In the genomic region with DNA sequence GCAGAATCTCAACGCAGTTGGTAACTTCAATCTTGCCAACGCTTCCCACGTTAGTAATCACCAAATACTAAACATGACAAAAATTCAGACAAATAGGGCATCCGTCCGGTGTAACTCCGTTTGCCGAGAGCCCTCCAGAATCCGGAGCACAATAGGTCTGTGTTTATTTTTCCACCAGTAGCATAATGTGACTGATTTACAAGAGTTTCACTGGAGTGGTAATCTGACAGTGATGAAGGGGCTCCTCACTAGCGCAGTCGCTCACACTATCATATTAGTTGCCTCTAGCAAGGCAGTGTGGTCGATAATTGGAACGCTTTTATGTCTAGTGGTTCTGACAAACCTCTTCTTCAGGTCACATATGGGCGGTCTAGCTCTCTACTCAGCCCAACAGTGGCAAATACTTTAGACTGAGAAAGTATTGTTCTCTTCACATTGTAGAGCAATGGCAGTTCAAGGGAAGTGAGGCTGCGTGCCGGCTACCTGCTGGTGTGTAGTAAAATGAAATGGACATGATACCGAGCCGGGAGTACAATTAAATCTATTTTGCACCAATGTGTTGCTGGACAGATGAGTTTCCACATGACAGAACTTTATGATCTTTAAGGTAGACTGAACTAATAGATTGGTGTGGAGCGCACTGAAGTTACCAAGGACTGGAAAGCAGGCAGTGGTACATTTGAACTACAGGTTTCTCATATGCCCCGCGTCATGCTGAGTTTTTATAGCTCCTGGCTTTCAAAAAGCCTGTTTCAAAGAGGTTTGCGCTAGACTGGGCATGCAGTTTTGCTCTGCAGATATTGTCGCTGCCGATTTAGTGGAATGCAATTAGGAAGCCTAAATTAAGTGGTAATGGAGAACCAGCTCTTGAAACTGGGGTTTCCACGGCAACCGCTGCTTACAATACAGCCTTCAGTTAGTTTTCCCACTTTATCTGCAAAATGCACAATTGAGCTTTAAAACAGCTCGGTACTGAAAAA, we compare ENCODE assay signal across 8 mouse cellular contexts.
DNase-seq lines count a peak whose midpoint lies in the region; ATAC-seq lines count a peak whose summit lies in the region.

No protein-coding gene starts in this region.

- peak; percentile 61 for ATAC-seq in hindbrain, embryonic 11.5 days (ENCODE audit: low FRiP score)
- peak; percentile 66 for ATAC-seq in neural tube, embryonic 13.5 days (ENCODE audit: low read depth)
- ATAC-seq in inflammation-experienced regulatory T-cells, adult 6 months: no peak

- no peak overlapping the region for H3K4me3 ChIP-seq in hindbrain, embryonic 11.5 days (ENCODE audit: low read depth, low read length)
- H3K4me3 ChIP-seq in neural tube, embryonic 13.5 days: peak overlapping the region; percentile 22

- peak overlapping the region; percentile 24 for H3K4me2 ChIP-seq in hindbrain, embryonic 11.5 days (replicated peaks; ENCODE audit: low read depth, low read length)
- H3K4me2 ChIP-seq in neural tube, embryonic 13.5 days: peak overlapping the region; percentile 55

- H3K9ac ChIP-seq in hindbrain, embryonic 11.5 days (ENCODE audit: low read depth, low read length): no peak overlapping the region
- 0 out of 2 replicates have a peak overlapping the region, but pooled peaks have one; percentile 50 for H3K9ac ChIP-seq in neural tube, embryonic 13.5 days

- H3K27ac ChIP-seq in hindbrain, embryonic 11.5 days (ENCODE audit: low read depth, low read length): peak overlapping the region; percentile 14; the same call in 1 of the 2 replicates
- H3K27ac ChIP-seq in neural tube, embryonic 13.5 days (replicated peaks): peak overlapping the region; percentile 70

- no peaks in the 10 kb centered on the region for H3K27me3 ChIP-seq in hindbrain, embryonic 11.5 days (ENCODE audit: control insufficient read depth, insufficient read depth, low read length)
- peaks cover 17% of the 10 kb centered on the region for H3K27me3 ChIP-seq in neural tube, embryonic 13.5 days

- WGBS in hindbrain, embryonic 11.5 days: 46% methylated on average over 26 of the region's 26 CpGs
- 13% methylated on average over 26 of the region's 26 CpGs for WGBS in neural tube, embryonic 13.5 days

- no peaks in the 10 kb centered on the region for H3K36me3 ChIP-seq in hindbrain, embryonic 11.5 days (ENCODE audit: control insufficient read depth, insufficient read depth, low read length)
- no peaks in the 10 kb centered on the region for H3K36me3 ChIP-seq in neural tube, embryonic 13.5 days

- intact Hi-C loops in heart, postnatal 14 days (cut with DNase I): no loop called here

- H3K9me3 ChIP-seq in hindbrain, embryonic 11.5 days (ENCODE audit: control insufficient read depth, low read length): no peaks in the 10 kb centered on the region
- H3K9me3 ChIP-seq in neural tube, embryonic 13.5 days: no peaks in the 10 kb centered on the region

- peaks cover 6% of the 10 kb centered on the region for H3K4me1 ChIP-seq in hindbrain, embryonic 11.5 days (replicated peaks; ENCODE audit: control insufficient read depth, insufficient read depth, low read length)
- peaks cover 41% of the 10 kb centered on the region for H3K4me1 ChIP-seq in neural tube, embryonic 13.5 days (replicated peaks)

- DNase-seq in kidney, adult 18-20 months: peak; percentile 8
- DNase-seq in kidney, adult 11 months: no peak
- peak; percentile 58 for DNase-seq in hindbrain, embryonic 11.5 days (ENCODE audit: low spot score)
- peak; percentile 52 to 61 for DNase-seq in layer of hippocampus, postnatal 36 days
- no peak for DNase-seq in cerebellum, adult 11 months
- no peak for DNase-seq in heart, postnatal 14 days

Comparison
In these comparisons a context has a peak if more than half of its experiments do, and no peak if none do; other contexts are left out.
1. DNase-seq: peak in kidney, adult 18-20 months (single experiment), hindbrain, embryonic 11.5 days (single experiment) and layer of hippocampus, postnatal 36 days (2 of 2); none in kidney, adult 11 months (single experiment), cerebellum, adult 11 months (single experiment) and heart, postnatal 14 days (0 of 2).